ENCODE assay signal across 8 mouse cellular contexts in genomic region chr2:5713325-5714210, GRCm38 (mm10). TPM values are rescaled to one million over a fixed set of nuclear protein-coding genes. Genes with fewer than 3 reads are reported as not detected.
DNase-seq lines count a peak whose midpoint lies in the region; ATAC-seq lines count a peak whose summit lies in the region.

No protein-coding gene starts in this region.

- H3K27ac ChIP-seq in kidney, embryonic 14.5 days (ENCODE audit: low read depth, low read length), result no peak overlapping the region
- H3K27ac ChIP-seq in liver, embryonic 12.5 days, result no peak overlapping the region
- peak overlapping the region; percentile 85 for H3K27ac ChIP-seq in stomach, embryonic 15.5 days

- peak overlapping the region; percentile 67 for H3K4me3 ChIP-seq in kidney, embryonic 14.5 days (ENCODE audit: low read length)
- H3K4me3 ChIP-seq in liver, embryonic 12.5 days, result peak overlapping the region; percentile 59
- peak overlapping the region; percentile 73 for H3K4me3 ChIP-seq in stomach, embryonic 15.5 days (replicated peaks)

- peak; percentile 55 for DNase-seq in layer of hippocampus, adult 11-12 months (ENCODE audit: low spot score)
- no peak for DNase-seq in layer of hippocampus, adult 9-10 months (ENCODE audit: low spot score)
- DNase-seq in embryo, embryonic 10 days (ENCODE audit: low spot score), result peak; percentile 53
- DNase-seq in heart, adult 9 months (ENCODE audit: low spot score in 2 of 2), result peak; percentile 29 to 55

- H3K4me2 ChIP-seq in kidney, embryonic 14.5 days (replicated peaks; ENCODE audit: low read depth, low read length), result peak overlapping the region; percentile 96
- peak overlapping the region; percentile 92 for H3K4me2 ChIP-seq in liver, embryonic 12.5 days
- peak overlapping the region; percentile 96 for H3K4me2 ChIP-seq in stomach, embryonic 15.5 days

- peaks cover 3% of the 10 kb centered on the region; the same call in 1 of the 2 replicates for H3K9me3 ChIP-seq in kidney, embryonic 14.5 days (ENCODE audit: control insufficient read depth, low read length)
- H3K9me3 ChIP-seq in liver, embryonic 12.5 days (replicated peaks), result peaks cover 6% of the 10 kb centered on the region
- H3K9me3 ChIP-seq in stomach, embryonic 15.5 days, result no peaks in the 10 kb centered on the region

- peak; percentile 33; the same call in 1 of the 2 replicates for ATAC-seq in kidney, embryonic 14.5 days (ENCODE audit: low FRiP score, low TSS enrichment)
- no peak for ATAC-seq in liver, embryonic 12.5 days
- ATAC-seq in monocyte, adult 5-6 weeks (replicated peaks; ENCODE audit: insufficient number of reproducible peaks, low FRiP score, low TSS enrichment, poor library complexity, severe bottlenecking), result peak; percentile 72
- ATAC-seq in stomach, embryonic 15.5 days (ENCODE audit: insufficient read depth, low FRiP score, low read depth), result no peak

- peak overlapping the region; percentile 56; the same call in 1 of the 2 replicates for H3K9ac ChIP-seq in kidney, embryonic 14.5 days (ENCODE audit: low read depth, low read length)
- H3K9ac ChIP-seq in liver, embryonic 12.5 days, result 0 out of 2 replicates have a peak overlapping the region, but pooled peaks have one; percentile 63
- H3K9ac ChIP-seq in stomach, embryonic 15.5 days, result peak overlapping the region; percentile 46

- H3K27me3 ChIP-seq in kidney, embryonic 14.5 days (ENCODE audit: control insufficient read depth, insufficient read depth, low read length), result peaks cover 13% of the 10 kb centered on the region
- H3K27me3 ChIP-seq in liver, embryonic 12.5 days (replicated peaks), result peaks cover 52% of the 10 kb centered on the region
- H3K27me3 ChIP-seq in stomach, embryonic 15.5 days (replicated peaks), result no peaks in the 10 kb centered on the region

- no peaks in the 10 kb centered on the region for H3K36me3 ChIP-seq in kidney, embryonic 14.5 days (ENCODE audit: control insufficient read depth, insufficient read depth, low read length)
- no peaks in the 10 kb centered on the region for H3K36me3 ChIP-seq in liver, embryonic 12.5 days
- no peaks in the 10 kb centered on the region for H3K36me3 ChIP-seq in stomach, embryonic 15.5 days

- WGBS in kidney, embryonic 14.5 days, result under 1% methylated on average over 49 of the region's 49 CpGs
- under 1% methylated on average over 49 of the region's 49 CpGs for WGBS in liver, embryonic 12.5 days (ENCODE audit: insufficient replicate concordance)
- WGBS in stomach, embryonic 15.5 days, result under 1% methylated on average over 49 of the region's 49 CpGs

- H3K4me1 ChIP-seq in kidney, embryonic 14.5 days (ENCODE audit: control insufficient read depth, insufficient read depth, low read length), result peaks cover 5% of the 10 kb centered on the region; the same call in 1 of the 2 replicates
- H3K4me1 ChIP-seq in liver, embryonic 12.5 days, result peaks cover 26% of the 10 kb centered on the region
- H3K4me1 ChIP-seq in stomach, embryonic 15.5 days, result peaks cover 14% of the 10 kb centered on the region; the same call in 1 of the 2 replicates

RNA-seq across cellular contexts. Expression of gene Camk1d, which starts 0.7 kb away (rescaled TPM):
- polyA plus RNA-seq in kidney, embryonic 14.5 days (2014; fragmentation: Nextera tagmentation; extraction: Ambion mirVana), result 1.3 and 2.4 TPM in 2 replicates
- 1.3 and 1.5 TPM in 2 replicates for polyA plus RNA-seq in liver, embryonic 12.5 days (2016; fragmentation: Nextera tagmentation; extraction: Ambion mirVana)
- 24.0 to 36.7 TPM (median 29.4 TPM) in 3 replicates for total RNA-seq in monocyte, adult 5-6 weeks (2017)
- polyA plus RNA-seq in stomach, embryonic 15.5 days (2015; fragmentation: Nextera tagmentation; extraction: Ambion mirVana), result 17.9 and 18.4 TPM in 2 replicates

Comparison
In these comparisons a context has a peak if more than half of its experiments do, and no peak if none do; other contexts are left out.
1. ATAC-seq: peak in kidney, embryonic 14.5 days (single experiment) and monocyte, adult 5-6 weeks (single experiment); none in liver, embryonic 12.5 days (single experiment) and stomach, embryonic 15.5 days (single experiment).
2. Peak in every context shown above with its lines, with median percentiles within 50 percentile points of each other: H3K4me2 ChIP-seq, H3K4me3 ChIP-seq and H3K9ac ChIP-seq.